Mouse (Mus musculus) C2C12 (cell line): ENCODE data around the gene Anapc13.

Experiments used
- CEBPB ChIP-seq: IDR thresholded peaks from one replicate; pipeline ENCODE4 v1.6.1; 2011; ENCODE audit warnings: low read depth, mild to moderate bottlenecking, control low read depth, moderate library complexity
- CTCF ChIP-seq: IDR thresholded peaks from one replicate; pipeline ENCODE4 v1.5.1; 2011; ENCODE audit not compliant: control insufficient read depth, insufficient read depth, insufficient read length
- FOSL1 ChIP-seq: IDR thresholded peaks from one replicate; pipeline ENCODE4 v1.8.0; 2011; ENCODE audit warnings: mild to moderate bottlenecking, low read length; ENCODE audit not compliant: poor library complexity, insufficient read depth, severe bottlenecking
- MAX ChIP-seq: IDR thresholded peaks from one replicate; pipeline ENCODE4 v1.6.1; 2011; ENCODE audit warnings: mild to moderate bottlenecking, control low read depth
- MYOG ChIP-seq: IDR thresholded peaks from one replicate; pipeline ENCODE4 v1.6.1; 2011; ENCODE audit not compliant: control insufficient read depth, insufficient read length; ENCODE audit errors: extremely low read depth
- USF1 ChIP-seq: IDR thresholded peaks from one replicate; pipeline ENCODE4 v1.6.1; 2011; ENCODE audit warnings: low read depth, mild to moderate bottlenecking, control low read depth, moderate library complexity

GRCm38 (mm10) chr9:102649917-102650527 is 23.9 kb downstream of the Anapc13 start:
- TF ChIP-seq CTCF (no peak), USF1 (no peak), MYOG (no peak), FOSL1 (no peak), MAX (no peak), CEBPB (peak; percentile 90)
